Mouse (Mus musculus): ENCODE results near the gene Syngr1. TPM values are rescaled to one million over a fixed set of nuclear protein-coding genes. Genes with fewer than 3 reads are reported as not detected.
"Not testable (repeated sequence)": the region's sequence is repeated elsewhere in the genome, so short reads cannot be mapped to it uniquely, and the experiment has no call there.

Gene Syngr1
- total RNA-seq, 2 experiments from 2014 or later, result 8.7 to 8.8 TPM

GRCm38 (mm10) chr15:80115256-80115655 is 24.1 kb downstream of the Syngr1 start:
- DNase-seq (ENCODE audit: low spot score in 2 of 2), result no peak

GRCm38 (mm10) chr15:80115866-80116794 is 25.0 kb downstream of the Syngr1 start:
- DNase-seq (ENCODE audit: low spot score in 2 of 2), result no peak

DNA sequence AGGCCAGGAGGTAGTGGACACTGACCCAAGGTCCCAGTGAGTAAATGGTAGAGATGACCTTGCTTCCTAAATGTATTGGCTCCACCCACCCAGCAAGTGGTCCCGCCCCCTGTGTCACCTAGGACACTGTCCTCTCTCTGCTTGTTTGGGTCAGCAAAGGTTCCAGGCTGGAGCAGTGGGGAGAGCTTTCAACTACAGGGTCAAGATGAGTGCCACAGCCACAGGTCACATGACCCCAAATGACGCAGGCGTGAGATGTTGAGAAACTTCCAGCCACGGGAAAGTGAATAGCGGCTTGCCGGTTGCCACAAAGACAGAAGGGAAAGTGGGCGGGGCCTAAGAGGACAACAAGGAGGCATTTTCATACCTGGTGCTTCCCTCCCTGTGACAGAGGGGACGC is 26.0 kb downstream of the Syngr1 start:
- DNase-seq (ENCODE audit: low spot score in 2 of 2), result no peak

DNA sequence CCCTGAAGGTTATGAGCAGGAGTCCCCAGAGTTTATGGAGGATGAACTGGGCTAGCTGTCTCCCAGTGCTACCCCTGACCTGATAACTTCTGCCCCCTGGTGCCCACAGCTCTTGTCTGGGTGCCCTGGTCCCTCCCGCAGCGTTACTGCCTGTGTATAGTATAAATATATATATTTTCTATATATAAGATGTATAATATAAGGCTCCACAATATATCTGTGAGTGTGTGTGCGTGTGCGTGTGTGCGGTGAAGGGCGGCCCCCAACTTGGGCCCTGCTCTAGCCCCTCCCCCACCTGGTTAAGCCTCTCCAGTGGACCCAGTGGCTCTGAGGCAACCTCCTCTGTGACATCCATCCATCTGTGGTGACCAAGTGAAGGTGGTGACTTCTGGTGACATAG is 27.9 kb downstream of the Syngr1 start:
- DNase-seq (ENCODE audit: low spot score in 2 of 2), result no peak

GRCm38 (mm10) chr15:80121721-80122325 is 30.7 kb downstream of the Syngr1 start:
- no peak for DNase-seq (ENCODE audit: low spot score in 2 of 2)

DNA sequence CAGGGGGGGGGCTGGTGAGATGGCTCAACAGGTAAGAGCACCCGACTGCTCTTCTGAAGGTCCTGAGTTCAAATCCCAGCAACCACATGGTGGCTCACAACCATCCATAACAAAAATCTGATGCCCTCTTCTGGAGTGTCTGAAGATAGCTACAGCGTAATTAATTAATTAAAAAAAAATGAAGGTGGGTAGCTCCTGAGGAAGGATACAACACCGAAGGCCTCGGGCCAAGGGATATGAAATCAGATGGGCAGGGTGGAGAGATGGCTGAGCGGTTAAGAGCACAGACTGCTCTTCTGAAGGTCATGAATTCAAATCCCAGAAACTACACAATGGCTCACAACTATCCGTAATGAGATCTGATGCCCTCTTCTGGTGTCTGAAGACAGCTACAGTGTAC is 31.3 kb downstream of the Syngr1 start:
- not testable (repeated sequence) for DNase-seq (ENCODE audit: low spot score in 2 of 2)

GRCm38 (mm10) chr15:80124651-80125050 is 33.5 kb downstream of the Syngr1 start:
- no peak for DNase-seq (ENCODE audit: low spot score in 2 of 2)

DNA sequence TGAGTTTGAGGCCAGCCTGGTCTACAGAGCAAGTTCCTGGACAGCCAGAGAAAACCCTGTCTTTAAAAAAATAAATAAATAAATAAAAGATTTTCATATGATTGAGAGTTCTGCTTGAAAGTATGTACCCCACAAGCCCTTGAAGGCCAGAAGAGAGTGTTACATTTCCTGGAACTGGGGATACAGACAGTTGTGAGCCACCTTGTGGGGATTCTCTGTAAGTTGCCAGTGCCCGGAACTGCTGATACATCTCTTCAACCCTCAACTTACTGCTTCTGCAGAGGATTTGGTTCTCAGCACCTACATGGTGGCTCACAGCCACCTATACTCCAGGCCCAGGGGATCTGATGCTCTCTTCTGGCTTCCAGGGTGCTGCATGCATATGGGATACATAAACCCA is 36.1 kb downstream of the Syngr1 start:
- DNase-seq (ENCODE audit: low spot score in 2 of 2), result no peak

- no peak for DNase-seq (ENCODE audit: low spot score in 2 of 2)
Measured at GRCm38 (mm10) chr15:80129982-80130381, 38.8 kb downstream of the Syngr1 start.

- DNase-seq (ENCODE audit: low spot score in 2 of 2), result no peak
Measured at GRCm38 (mm10) chr15:80130689-80131088, 39.6 kb downstream of the Syngr1 start.

GRCm38 (mm10) chr15:80131421-80131820 is 40.3 kb downstream of the Syngr1 start:
- no peak for DNase-seq (ENCODE audit: low spot score in 2 of 2)

- no peak for DNase-seq (ENCODE audit: low spot score in 2 of 2)
Measured at GRCm38 (mm10) chr15:80132452-80132851, 41.3 kb downstream of the Syngr1 start.

GRCm38 (mm10) chr15:80132993-80133586 is 42.0 kb downstream of the Syngr1 start, which contains the start of gene Tab1:
Gene Tab1 (plus strand): TSS chr15:80133127.
- DNase-seq (ENCODE audit: low spot score in 2 of 2), result peak; percentile 85 to 92

DNA sequence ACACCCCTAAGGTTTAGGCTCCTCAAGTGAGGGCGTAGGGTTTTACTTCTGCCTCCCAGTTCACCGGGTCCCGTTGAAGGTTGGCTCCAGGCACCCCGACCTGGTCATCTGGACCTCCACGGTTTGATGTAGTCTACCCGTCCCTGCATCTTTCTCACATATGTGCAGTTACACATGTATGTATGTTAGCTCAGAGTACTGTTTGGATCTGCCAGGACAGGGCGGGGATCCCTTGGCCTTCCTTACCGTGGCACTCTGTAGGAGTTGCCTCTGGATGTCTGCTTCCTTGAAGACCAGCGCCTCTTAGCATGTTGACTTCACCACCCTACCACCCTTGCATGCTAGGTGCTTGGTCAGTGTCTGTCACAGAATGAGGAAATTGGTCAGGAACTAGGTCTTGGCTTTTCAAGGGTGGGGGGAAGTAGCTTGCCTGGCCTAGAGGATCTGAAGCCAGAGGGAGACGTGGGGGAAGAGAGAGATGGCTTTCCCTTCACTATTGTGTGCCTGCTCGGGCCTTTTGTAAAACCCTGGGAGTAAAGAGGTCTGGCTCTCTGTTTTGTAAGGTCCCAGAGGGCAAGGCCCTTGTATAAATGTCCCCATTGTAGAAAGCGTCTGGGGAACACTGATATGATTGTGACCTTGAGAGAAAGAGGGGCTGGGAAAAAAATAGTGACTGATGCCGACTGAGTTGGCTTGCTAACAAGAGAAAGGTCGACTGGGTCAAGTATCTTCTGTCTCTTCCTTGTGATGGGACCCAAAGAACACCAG is 42.7 kb downstream of the Syngr1 start:
- peak in 1 of 2 experiments; percentile 35 for DNase-seq (ENCODE audit: low spot score in 2 of 2)

GRCm38 (mm10) chr15:80134450-80134847 is 43.3 kb downstream of the Syngr1 start:
- no peak for DNase-seq (ENCODE audit: low spot score in 2 of 2)

DNA sequence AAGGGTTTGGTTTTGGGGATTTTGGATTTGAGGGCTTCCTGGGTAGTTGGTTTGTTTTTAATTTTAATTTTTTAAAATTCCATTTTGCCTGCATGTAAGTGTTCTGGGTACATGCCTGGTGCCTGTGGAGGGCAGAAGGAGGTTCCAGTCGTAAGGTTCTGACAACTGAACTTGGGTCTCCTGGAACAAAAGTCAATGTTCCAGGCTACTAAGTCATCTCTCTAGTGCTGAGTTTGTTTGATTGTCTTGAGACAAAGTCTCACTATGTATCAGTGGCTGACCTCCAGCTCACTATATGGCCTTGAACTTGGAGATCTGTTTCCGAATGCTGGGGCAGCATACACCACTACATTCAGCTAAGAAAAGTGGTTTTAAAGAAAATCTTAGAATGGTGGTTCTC is 44.4 kb downstream of the Syngr1 start:
- no peak for DNase-seq (ENCODE audit: low spot score in 2 of 2)

DNA sequence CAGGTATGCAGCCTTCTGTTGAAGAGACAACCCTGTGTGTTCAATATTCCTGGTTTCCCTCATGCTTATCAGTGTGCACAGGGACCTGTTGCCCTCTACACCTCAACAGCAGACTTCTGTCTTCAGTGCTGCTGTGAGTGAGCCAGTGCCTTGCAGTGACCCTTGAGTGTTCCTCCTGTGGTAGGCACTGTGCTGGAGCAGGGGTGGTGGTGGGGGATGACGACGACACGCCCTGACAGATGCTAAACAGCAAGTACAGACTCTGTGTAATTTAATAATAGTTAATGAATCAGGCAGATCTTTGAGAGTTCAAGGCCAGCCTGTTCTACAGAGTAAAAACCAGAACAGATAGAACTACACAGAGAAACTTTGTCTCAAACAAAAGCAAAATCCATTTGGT is 45.5 kb downstream of the Syngr1 start:
- no peak for DNase-seq (ENCODE audit: low spot score in 2 of 2)

DNA sequence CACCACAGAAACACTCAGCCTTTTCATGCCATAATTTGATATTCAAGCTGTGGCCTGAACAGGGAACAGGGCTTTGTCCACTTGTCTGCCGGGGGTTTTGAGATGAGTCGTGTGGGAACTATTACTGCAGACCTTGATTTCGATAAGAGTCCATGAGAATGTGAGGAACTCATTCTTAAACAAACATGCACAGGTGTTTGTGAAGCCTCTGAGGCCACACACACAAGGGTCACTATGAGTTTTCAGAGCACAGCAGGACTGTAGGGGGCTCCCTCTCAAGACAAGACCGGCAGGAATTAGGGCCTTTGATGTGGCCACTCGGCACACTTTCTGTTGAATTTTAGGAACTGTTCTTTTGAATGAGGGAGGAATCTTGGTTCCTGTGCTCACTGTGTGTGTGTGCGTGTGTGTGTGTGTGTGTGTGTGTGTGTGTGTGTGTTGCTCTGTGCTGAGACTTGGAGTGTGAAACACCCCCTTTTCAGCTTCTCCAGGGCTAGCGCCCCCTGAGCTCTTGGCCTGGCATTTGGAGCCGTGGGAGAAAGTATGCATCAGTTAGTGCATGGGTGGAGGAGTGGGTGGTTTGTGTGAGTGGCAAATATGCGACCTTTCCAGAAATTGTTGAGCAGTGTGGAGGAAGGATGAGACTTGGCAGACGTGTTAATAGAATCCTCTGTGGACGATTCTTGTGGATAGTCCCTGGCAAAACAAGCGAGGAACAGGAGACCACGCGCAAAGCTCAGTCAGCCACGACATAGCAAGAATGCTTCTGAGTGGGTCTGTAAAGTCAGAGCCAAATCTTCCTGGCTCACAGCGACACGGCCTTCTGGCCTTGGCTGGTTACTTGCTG is 47.0 kb downstream of the Syngr1 start:
- no peak for DNase-seq (ENCODE audit: low spot score in 2 of 2)

- DNase-seq (ENCODE audit: low spot score in 2 of 2), result no peak
Measured at GRCm38 (mm10) chr15:80140302-80140701, 49.2 kb downstream of the Syngr1 start.

- DNase-seq (ENCODE audit: low spot score in 2 of 2), result no peak
Measured at GRCm38 (mm10) chr15:80140878-80141277, 49.7 kb downstream of the Syngr1 start.

Measured in gastrocnemius, postnatal 4 days (tissue).